Mouse (Mus musculus) brain, embryonic 14.5 days (tissue): Measurements from ENCODE around the gene Rpl6.

Experiments used
- CTCF ChIP-seq: fragments of 200-500 bp; IDR thresholded peaks from 2 replicates; pipeline ENCODE4 v1.5.1; 2012; ENCODE audit warnings: inconsistent platforms, mild to moderate bottlenecking, moderate library complexity, borderline replicate concordance; ENCODE audit not compliant: insufficient read depth, insufficient read length; ENCODE audit errors: extremely low read depth
- POLR2A ChIP-seq: fragments of 200-500 bp; IDR thresholded peaks from 2 replicates; pipeline ENCODE4 v1.6.1; 2012; ENCODE audit warnings: mild to moderate bottlenecking, inconsistent platforms, borderline replicate concordance; ENCODE audit not compliant: poor library complexity, insufficient read depth, insufficient read length, severe bottlenecking; ENCODE audit errors: extremely low read depth

DNA sequence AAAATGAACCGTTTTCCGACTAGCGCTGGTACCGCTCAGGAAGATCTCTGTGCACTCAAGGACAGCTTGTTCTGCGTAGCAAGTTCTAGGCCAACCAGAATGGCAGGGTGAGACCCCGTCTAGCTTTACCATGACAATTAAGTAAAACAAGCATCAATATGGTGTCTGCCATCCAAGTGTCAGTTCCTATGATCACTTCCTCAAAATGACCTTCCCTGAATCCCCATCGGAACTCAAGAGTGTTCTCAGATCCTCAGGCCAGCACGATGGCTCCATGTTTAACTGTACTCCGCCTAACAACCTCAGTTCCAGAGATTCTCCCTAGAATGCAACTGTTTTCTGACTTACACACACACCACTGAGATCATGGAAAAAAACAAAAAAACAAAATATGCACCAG, 16.0 kb upstream of the Rpl6 start:
- TF ChIP-seq CTCF, result no peak
- no peak for TF ChIP-seq POLR2A
